Mouse (Mus musculus): Measurements from ENCODE around the gene Gabpb2.
"Not testable (repeated sequence)": the region's sequence is repeated elsewhere in the genome, so short reads cannot be mapped to it uniquely, and the experiment has no call there.

Gene Gabpb2

GRCm38 (mm10) chr3:95231298-95232221 is 13.8 kb upstream of the Gabpb2 start, which contains the start of gene Mllt11:
TSS of gene Mllt11 (minus strand) at chr3:95232171.
- no peak for DNase-seq (ENCODE audit: low read depth, low spot score)

GRCm38 (mm10) chr3:95230495-95231297 is 13.0 kb upstream of the Gabpb2 start:
- no peak for DNase-seq (ENCODE audit: low read depth, low spot score)

GRCm38 (mm10) chr3:95229781-95230494 is 12.2 kb upstream of the Gabpb2 start:
- DNase-seq (ENCODE audit: low read depth, low spot score): no peak

GRCm38 (mm10) chr3:95228894-95229780 is 11.4 kb upstream of the Gabpb2 start:
- DNase-seq (ENCODE audit: low read depth, low spot score): no peak

GRCm38 (mm10) chr3:95228148-95228893 is 10.6 kb upstream of the Gabpb2 start, which contains the start of gene Cdc42se1:
TSS of gene Cdc42se1 (plus strand) at chr3:95228732.
- DNase-seq (ENCODE audit: low read depth, low spot score): no peak

- DNase-seq (ENCODE audit: low read depth, low spot score): no peak
Observed at GRCm38 (mm10) chr3:95227214-95227613, 9.5 kb upstream of the Gabpb2 start.

- DNase-seq (ENCODE audit: low read depth, low spot score): no peak
Observed at GRCm38 (mm10) chr3:95224295-95224694, 6.6 kb upstream of the Gabpb2 start.

GRCm38 (mm10) chr3:95223041-95223440 is 5.3 kb upstream of the Gabpb2 start:
- no peak for DNase-seq (ENCODE audit: low read depth, low spot score)

- DNase-seq (ENCODE audit: low read depth, low spot score): no peak
Observed at GRCm38 (mm10) chr3:95218466-95219137, 886 bp upstream of the Gabpb2 start.

GRCm38 (mm10) chr3:95216655-95217254 is 961 bp downstream of the Gabpb2 start:
- DNase-seq (ENCODE audit: low read depth, low spot score): no peak

- no peak for DNase-seq (ENCODE audit: low read depth, low spot score)
Observed at GRCm38 (mm10) chr3:95213609-95213975, 4.1 kb downstream of the Gabpb2 start.

- not testable (repeated sequence) for DNase-seq (ENCODE audit: low read depth, low spot score)
Observed at GRCm38 (mm10) chr3:95212889-95213608, 4.7 kb downstream of the Gabpb2 start.

GRCm38 (mm10) chr3:95210585-95210984 is 7.1 kb downstream of the Gabpb2 start:
- no peak for DNase-seq (ENCODE audit: low read depth, low spot score)

- no peak for DNase-seq (ENCODE audit: low read depth, low spot score)
Observed at GRCm38 (mm10) chr3:95208286-95208685, 9.4 kb downstream of the Gabpb2 start.

GRCm38 (mm10) chr3:95203880-95204279 is 13.8 kb downstream of the Gabpb2 start:
- DNase-seq (ENCODE audit: low read depth, low spot score): no peak

GRCm38 (mm10) chr3:95200562-95200961 is 17.2 kb downstream of the Gabpb2 start:
- no peak for DNase-seq (ENCODE audit: low read depth, low spot score)

- no peak for DNase-seq (ENCODE audit: low read depth, low spot score)
Observed at GRCm38 (mm10) chr3:95200132-95200531, 17.6 kb downstream of the Gabpb2 start.

GRCm38 (mm10) chr3:95199101-95199500 is 18.6 kb downstream of the Gabpb2 start:
- no peak for DNase-seq (ENCODE audit: low read depth, low spot score)

Measured in WW6 (cell line).